Mouse (Mus musculus) cerebellum, adult 2 months (tissue): ENCODE data around the gene Hoxa7.

Experiments
- CTCF ChIP-seq: fragments of 200-500 bp; IDR thresholded peaks from 2 replicates; pipeline ENCODE4 v1.5.1; 2011; ENCODE audit warnings: low read depth, mild to moderate bottlenecking, control low read depth, low read length, moderate library complexity, borderline replicate concordance; ENCODE audit not compliant: insufficient read depth
- POLR2A ChIP-seq: fragments of 200-500 bp; IDR thresholded peaks from 2 replicates; pipeline ENCODE4 v1.6.1; 2011; ENCODE audit warnings: low read length, control low read depth, borderline replicate concordance; ENCODE audit not compliant: insufficient read depth

- TF ChIP-seq CTCF, result no peak
- no peak for TF ChIP-seq POLR2A
Measured at GRCm38 (mm10) chr6:52217895-52218642, 3.6 kb downstream of the Hoxa7 start.
